In genomic region chr13:99363866-99364265, GRCm38 (mm10) we compare ENCODE assay signal across 22 mouse cellular contexts. TPM values are rescaled to one million over a fixed set of nuclear protein-coding genes. Genes with fewer than 3 reads are reported as not detected.
DNase-seq lines count a peak whose midpoint lies in the region; ATAC-seq lines count a peak whose summit lies in the region.
"Had no signal": no experiment of that assay in that cellular context is flagged by ENCODE, and none has a peak within 500 bp of the region (broad histone marks: within the 10 kb centered on the region; RNA-seq: fewer than 3 reads in every experiment).

No protein-coding gene starts in this region.

- no peak for ATAC-seq in limb, embryonic 12.5 days (ENCODE audit: insufficient number of reproducible peaks, insufficient read depth, low FRiP score, low TSS enrichment, low read depth)
- ATAC-seq in embryonic facial prominence, embryonic 15.5 days (ENCODE audit: insufficient number of reproducible peaks, low FRiP score, low TSS enrichment, low read depth): peak; percentile 65; the same call in 1 of the 2 replicates
- ATAC-seq in kidney, embryonic 14.5 days (ENCODE audit: low FRiP score, low TSS enrichment): no peak
- ATAC-seq: activated CD4-positive, CD25-positive, alpha-beta regulatory T cell, adult 4 months; intestine, embryonic 16.5 days; midbrain, embryonic 16.5 days; Patski had no signal

- H3K4me3 ChIP-seq in limb, embryonic 12.5 days (replicated peaks): no peak overlapping the region
- H3K4me3 ChIP-seq in limb, embryonic 10.5 days: no peak overlapping the region
- H3K4me3 ChIP-seq in embryonic facial prominence, embryonic 15.5 days (replicated peaks): no peak overlapping the region
- H3K4me3 ChIP-seq in kidney, embryonic 14.5 days (ENCODE audit: low read length): no peak overlapping the region
- H3K4me3 ChIP-seq: erythroblast, embryonic 14.5 days; liver, embryonic 13.5 days; lung, embryonic 15.5 days had no signal

- DNase-seq in heart, adult 11 months: peak; percentile 79
- DNase-seq in heart, postnatal 4 days: no peak
- DNase-seq in limb, embryonic 10.5 days (ENCODE audit: low spot score): no peak
- peak; percentile 59 to 73 for DNase-seq in layer of hippocampus, postnatal 14 days (ENCODE audit: low spot score in 2 of 2)
- DNase-seq in right cerebral cortex, adult 2 months (ENCODE audit: low spot score in 2 of 2): no peak
- DNase-seq: adrenal gland, postnatal 25 days; B cell, adult 2 months; embryo, embryonic 11 days; gastrocnemius, postnatal 10 days; liver, embryonic 13.5 days; spleen, adult 18-20 months; thymus, postnatal 14 days had no signal

- H3K27me3 ChIP-seq in limb, embryonic 12.5 days: no peaks in the 10 kb centered on the region
- H3K27me3 ChIP-seq in limb, embryonic 10.5 days (ENCODE audit: low read depth, poor library complexity, severe bottlenecking): no peaks in the 10 kb centered on the region
- no peaks in the 10 kb centered on the region for H3K27me3 ChIP-seq in embryonic facial prominence, embryonic 15.5 days
- H3K27me3 ChIP-seq in kidney, embryonic 14.5 days (ENCODE audit: control insufficient read depth, insufficient read depth, low read length): no peaks in the 10 kb centered on the region
- H3K27me3 ChIP-seq: liver, embryonic 13.5 days; lung, embryonic 15.5 days; Patski had no signal

- H3K27ac ChIP-seq in limb, embryonic 12.5 days: 0 out of 2 replicates have a peak overlapping the region, but pooled peaks have one; percentile 18
- H3K27ac ChIP-seq in limb, embryonic 10.5 days: no peak overlapping the region
- peak overlapping the region; percentile 19; the same call in 1 of the 2 replicates for H3K27ac ChIP-seq in embryonic facial prominence, embryonic 15.5 days (replicated peaks)
- H3K27ac ChIP-seq in kidney, embryonic 14.5 days (ENCODE audit: low read depth, low read length): no peak overlapping the region
- H3K27ac ChIP-seq: hindbrain, embryonic 14.5 days; liver, embryonic 13.5 days; lung, embryonic 15.5 days had no signal

- no peak overlapping the region for H3K9ac ChIP-seq in limb, embryonic 12.5 days (replicated peaks)
- H3K9ac ChIP-seq in embryonic facial prominence, embryonic 15.5 days: no peak overlapping the region
- H3K9ac ChIP-seq in kidney, embryonic 14.5 days (ENCODE audit: low read depth, low read length): no peak overlapping the region
- H3K9ac ChIP-seq: hindbrain, embryonic 14.5 days; liver, embryonic 13.5 days; lung, embryonic 15.5 days had no signal

- H3K36me3 ChIP-seq in limb, embryonic 12.5 days: peaks cover 75% of the 10 kb centered on the region
- H3K36me3 ChIP-seq in limb, embryonic 10.5 days: peaks cover 86% of the 10 kb centered on the region
- H3K36me3 ChIP-seq in embryonic facial prominence, embryonic 15.5 days: peaks cover 35% of the 10 kb centered on the region; the same call in 1 of the 2 replicates
- H3K36me3 ChIP-seq in kidney, embryonic 14.5 days (ENCODE audit: control insufficient read depth, insufficient read depth, low read length): peaks cover 52% of the 10 kb centered on the region; the same call in 1 of the 2 replicates

- H3K9me3 ChIP-seq in limb, embryonic 12.5 days: no peaks in the 10 kb centered on the region
- H3K9me3 ChIP-seq in limb, embryonic 10.5 days (replicated peaks): no peaks in the 10 kb centered on the region
- no peaks in the 10 kb centered on the region for H3K9me3 ChIP-seq in embryonic facial prominence, embryonic 15.5 days (replicated peaks)
- no peaks in the 10 kb centered on the region for H3K9me3 ChIP-seq in kidney, embryonic 14.5 days (ENCODE audit: control insufficient read depth, low read length)
- H3K9me3 ChIP-seq: liver, embryonic 13.5 days; lung, embryonic 15.5 days had no signal

- no peaks in the 10 kb centered on the region; the same call in 1 of the 2 replicates for H3K4me1 ChIP-seq in limb, embryonic 12.5 days (replicated peaks)
- H3K4me1 ChIP-seq in limb, embryonic 10.5 days: no peaks in the 10 kb centered on the region
- H3K4me1 ChIP-seq in embryonic facial prominence, embryonic 15.5 days: peaks cover 12% of the 10 kb centered on the region; the same call in 1 of the 2 replicates
- H3K4me1 ChIP-seq in kidney, embryonic 14.5 days (ENCODE audit: control insufficient read depth, insufficient read depth, low read length): no peaks in the 10 kb centered on the region
- H3K4me1 ChIP-seq: liver, embryonic 13.5 days; lung, embryonic 15.5 days had no signal

- H3K4me2 ChIP-seq in limb, embryonic 12.5 days: no peak overlapping the region
- H3K4me2 ChIP-seq in embryonic facial prominence, embryonic 15.5 days (replicated peaks): no peak overlapping the region
- H3K4me2 ChIP-seq in kidney, embryonic 14.5 days (replicated peaks; ENCODE audit: low read depth, low read length): no peak overlapping the region
- H3K4me2 ChIP-seq: hindbrain, embryonic 14.5 days; liver, embryonic 13.5 days; lung, embryonic 15.5 days had no signal

- WGBS in limb, embryonic 12.5 days: 66% methylated on average over 4 of the region's 4 CpGs
- 77% methylated on average over 4 of the region's 4 CpGs for WGBS in limb, embryonic 10.5 days
- WGBS in embryonic facial prominence, embryonic 15.5 days: 52% methylated on average over 4 of the region's 4 CpGs
- 87% methylated on average over 4 of the region's 4 CpGs for WGBS in kidney, embryonic 14.5 days

RNA-seq across cellular contexts. Expression of gene Mrps27, which starts 19.3 kb away (rescaled TPM):
- total RNA-seq in heart, postnatal 4 days (2021): 10 to 100 TPM; 50.9 to 52.2 TPM
- polyA plus RNA-seq in limb, embryonic 12.5 days (2016; fragmentation: Nextera tagmentation; extraction: Ambion mirVana): 66.2 and 69.6 TPM in 2 replicates
- polyA plus RNA-seq in limb, embryonic 10.5 days (2016; fragmentation: Nextera tagmentation; extraction: Ambion mirVana): 85.4 and 97.4 TPM in 2 replicates
- 51.2 and 52.2 TPM in 2 replicates for polyA plus RNA-seq in embryonic facial prominence, embryonic 15.5 days (2015; fragmentation: Nextera tagmentation; extraction: Ambion mirVana)
- total RNA-seq in layer of hippocampus, postnatal 14 days (2021): 10 to 100 TPM; 25.9 to 26.5 TPM
- 53.6 and 70.3 TPM in 2 replicates for polyA plus RNA-seq in kidney, embryonic 14.5 days (2014; fragmentation: Nextera tagmentation; extraction: Ambion mirVana)

RNA-seq across cellular contexts. Expression of gene Ptcd2, which starts 19.4 kb away (rescaled TPM):
- total RNA-seq in heart, postnatal 4 days (2021): 10 to 100 TPM; 37.9 to 40.6 TPM
- polyA plus RNA-seq in limb, embryonic 12.5 days (2016; fragmentation: Nextera tagmentation; extraction: Ambion mirVana): 47.4 and 49.2 TPM in 2 replicates
- polyA plus RNA-seq in limb, embryonic 10.5 days (2016; fragmentation: Nextera tagmentation; extraction: Ambion mirVana): 57.3 and 59.1 TPM in 2 replicates
- polyA plus RNA-seq in embryonic facial prominence, embryonic 15.5 days (2015; fragmentation: Nextera tagmentation; extraction: Ambion mirVana): 38.5 and 41.4 TPM in 2 replicates
- 10 to 100 TPM; 30.2 to 32.8 TPM for total RNA-seq in layer of hippocampus, postnatal 14 days (2021)
- polyA plus RNA-seq in kidney, embryonic 14.5 days (2014; fragmentation: Nextera tagmentation; extraction: Ambion mirVana): 57.5 and 59.1 TPM in 2 replicates

Comparison
In these comparisons a context has a peak if more than half of its experiments do, and no peak if none do; other contexts are left out.
1. DNase-seq: peak in heart, adult 11 months (single experiment) and layer of hippocampus, postnatal 14 days (2 of 2); none in heart, postnatal 4 days (single experiment), limb, embryonic 10.5 days (single experiment) and right cerebral cortex, adult 2 months (0 of 2).
2. H3K27ac ChIP-seq: peak in limb, embryonic 12.5 days (single experiment) and embryonic facial prominence, embryonic 15.5 days (single experiment); none in limb, embryonic 10.5 days (single experiment) and kidney, embryonic 14.5 days (single experiment).